Mouse (Mus musculus) T-helper 17 cell (primary cell): Measurements from ENCODE around the gene Ccdc89.

Source experiments
- in situ Hi-C, 2 experiments: fragments of 300-600 bp; cut with MboI, MseI; formaldehyde crosslinking; loops; 1 replicate in 1 of 2; 2 replicates in 1 of 2; pipeline ENCODE4 v1.15.1; 2025; ENCODE audit warnings: high pct_unique_total_duplicates in 2 of 2

Ccdc89 gene

DNA sequence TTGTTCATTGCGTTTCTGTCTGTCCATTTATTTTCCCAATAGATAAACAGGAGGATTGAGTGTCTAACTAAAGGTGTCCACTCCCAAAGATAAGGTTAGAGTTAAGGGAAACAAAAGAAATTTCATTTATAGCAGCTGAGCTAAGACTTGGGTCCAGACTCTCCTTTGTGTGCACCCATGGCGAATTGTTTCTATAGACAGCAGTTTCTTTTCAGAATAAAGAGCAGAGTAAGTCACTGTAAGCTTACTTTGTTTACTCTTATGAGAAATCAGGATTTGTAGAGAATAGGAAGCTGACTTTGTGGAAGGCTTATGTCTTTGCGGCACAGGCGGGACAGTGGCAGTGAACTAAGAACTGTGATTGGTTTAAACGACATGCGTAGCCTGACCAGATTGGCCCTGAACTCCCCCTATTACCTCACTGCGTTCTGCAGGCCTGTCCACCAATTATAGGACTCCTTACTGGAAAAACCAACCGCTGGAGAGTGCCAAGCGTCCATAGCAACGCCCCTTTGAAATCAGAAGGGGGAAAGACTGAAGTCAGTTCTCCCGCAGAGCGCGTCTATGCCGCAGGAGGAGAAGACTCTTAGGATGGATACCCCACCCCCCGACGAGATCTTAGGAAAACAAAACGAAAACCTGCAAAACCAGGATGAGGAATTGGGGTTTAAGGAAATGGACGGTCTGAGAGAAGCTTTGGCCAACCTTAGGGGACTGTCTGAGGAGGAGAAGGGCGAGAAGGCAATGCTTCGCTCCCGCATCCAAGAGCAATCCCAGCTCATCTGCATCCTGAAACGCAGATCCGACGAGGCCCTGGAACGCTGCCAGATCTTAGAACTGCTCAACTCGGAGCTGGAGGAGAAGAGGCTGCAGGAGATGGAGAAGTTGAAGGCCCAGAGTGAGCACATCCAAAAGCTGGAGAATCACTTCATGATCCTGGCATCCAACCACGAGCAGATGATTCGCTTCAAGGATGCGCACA is at the start of gene Ccdc89:
TSS of gene Ccdc89 (plus strand) at position 558 of the 982 bp plus-strand sequence.
- in situ Hi-C loops: no loop called here

DNA sequence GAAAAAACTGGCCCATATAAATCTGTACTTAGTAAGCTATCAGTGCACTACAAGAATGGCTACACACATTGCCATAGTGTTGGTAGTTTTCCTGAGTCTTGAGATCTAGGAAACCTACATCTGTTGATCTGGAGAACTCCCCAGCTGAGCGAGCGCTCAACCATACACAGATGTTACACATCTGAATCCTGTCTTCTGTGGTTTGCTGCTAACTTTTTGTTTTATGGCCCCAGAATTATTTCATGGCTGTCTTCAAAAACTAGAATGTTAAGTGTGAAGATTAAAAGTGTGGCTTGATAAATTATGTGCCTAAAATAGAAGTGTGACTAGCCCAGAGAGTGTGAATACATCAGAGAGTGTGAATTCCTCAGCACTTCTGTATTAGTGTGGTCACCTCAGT is 42.0 kb upstream of the Ccdc89 start:
- in situ Hi-C loops: loop anchor here in 1 of 2 experiments (10.0 kb wide), 1 partner anchor 650 kb away; no protein-coding TSS in a partner anchor

GRCm38 (mm10) chr7:90386885-90387459 is 39.4 kb upstream of the Ccdc89 start:
- in situ Hi-C loops: loop anchor here in 1 of 2 experiments (10.0 kb wide), 1 partner anchor 648 kb away; no protein-coding TSS in a partner anchor

DNA sequence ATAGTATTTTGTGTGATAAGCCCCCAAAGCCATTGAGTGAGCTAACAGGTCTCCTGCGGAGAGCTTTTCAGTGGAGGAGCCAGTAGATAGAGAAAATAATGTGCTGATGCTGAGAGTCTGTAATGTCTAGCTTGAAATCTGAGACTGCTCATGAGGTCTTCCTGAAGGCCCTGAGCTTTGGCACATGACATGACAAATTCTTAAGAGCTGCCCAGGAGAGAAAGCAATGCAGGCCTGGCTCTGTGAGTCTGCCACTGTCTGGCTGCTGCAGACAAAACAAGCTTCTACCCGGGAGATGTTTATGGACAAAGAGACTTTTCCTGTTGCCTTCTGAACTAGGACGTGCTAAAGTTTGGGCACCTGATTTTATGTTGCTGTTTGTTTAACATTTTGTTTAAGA is 36.6 kb upstream of the Ccdc89 start:
- in situ Hi-C loops: loop anchor here in 1 of 2 experiments (10.0 kb wide), 1 partner anchor 645 kb away; no protein-coding TSS in a partner anchor

- in situ Hi-C loops: no loop called here
These were observed 31.3 kb upstream of the Ccdc89 start for GRCm38 (mm10) chr7:90395073-90395472.

DNA sequence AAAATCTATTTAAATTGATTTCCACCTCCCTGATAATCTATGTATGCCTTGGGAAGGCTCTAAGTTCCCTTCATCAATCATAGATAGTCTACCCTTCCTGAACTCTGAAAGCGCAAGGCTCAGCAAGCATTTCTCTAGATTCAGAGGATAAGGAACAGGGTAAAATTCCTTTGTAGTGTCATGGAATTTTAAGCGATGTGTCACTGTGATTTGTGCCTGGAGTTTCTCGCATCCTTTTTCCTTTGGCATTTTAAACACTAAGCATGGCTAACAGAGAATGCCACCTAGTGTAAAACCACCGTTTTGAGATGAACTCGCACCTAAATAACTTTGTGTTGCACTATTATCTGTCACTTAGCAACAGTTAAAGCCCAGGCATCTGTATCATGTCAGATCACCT is 30.4 kb upstream of the Ccdc89 start:
- in situ Hi-C loops: no loop called here

- in situ Hi-C loops: loop anchor here in 1 of 2 experiments (5.0 kb wide), 1 partner anchor 128 kb away; no protein-coding TSS in a partner anchor
These were observed 16.4 kb upstream of the Ccdc89 start for GRCm38 (mm10) chr7:90409934-90410333.

DNA sequence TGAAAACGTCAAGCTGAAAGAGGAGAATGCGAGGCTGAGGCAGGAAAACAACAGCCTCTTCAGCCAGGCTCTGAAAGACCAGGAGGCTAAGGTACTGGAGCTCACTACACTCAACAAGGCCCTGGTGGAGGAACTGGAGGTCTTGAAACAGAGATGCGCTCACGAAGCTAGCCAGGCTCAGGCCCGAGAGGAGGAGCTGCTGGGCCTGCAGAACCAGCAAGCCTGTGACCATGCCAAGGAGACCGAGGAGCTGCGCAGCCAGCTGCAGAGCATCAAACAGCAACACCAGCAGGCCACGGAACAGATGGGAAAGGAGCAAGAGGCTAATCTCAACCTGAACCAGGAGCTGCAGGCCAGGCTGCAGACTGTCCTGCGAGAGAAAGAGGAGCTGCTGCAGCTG is 629 bp downstream of the Ccdc89 start:
- in situ Hi-C loops: no loop called here

- in situ Hi-C loops: loop anchor here in 1 of 2 experiments (10.0 kb wide), 1 partner anchor 487 kb away; the partner anchor contains the start of gene Hikeshi
These were observed 5.8 kb downstream of the Ccdc89 start for GRCm38 (mm10) chr7:90432221-90432620.

GRCm38 (mm10) chr7:90440044-90440443 is 13.7 kb downstream of the Ccdc89 start:
- in situ Hi-C loops: no loop called here

GRCm38 (mm10) chr7:90442070-90442469 is 15.7 kb downstream of the Ccdc89 start:
- in situ Hi-C loops: no loop called here

GRCm38 (mm10) chr7:90442518-90443080 is 16.2 kb downstream of the Ccdc89 start, which contains the start of gene Crebzf:
Crebzf (plus strand) TSS chr7:90442729.
- in situ Hi-C loops: no loop called here

DNA sequence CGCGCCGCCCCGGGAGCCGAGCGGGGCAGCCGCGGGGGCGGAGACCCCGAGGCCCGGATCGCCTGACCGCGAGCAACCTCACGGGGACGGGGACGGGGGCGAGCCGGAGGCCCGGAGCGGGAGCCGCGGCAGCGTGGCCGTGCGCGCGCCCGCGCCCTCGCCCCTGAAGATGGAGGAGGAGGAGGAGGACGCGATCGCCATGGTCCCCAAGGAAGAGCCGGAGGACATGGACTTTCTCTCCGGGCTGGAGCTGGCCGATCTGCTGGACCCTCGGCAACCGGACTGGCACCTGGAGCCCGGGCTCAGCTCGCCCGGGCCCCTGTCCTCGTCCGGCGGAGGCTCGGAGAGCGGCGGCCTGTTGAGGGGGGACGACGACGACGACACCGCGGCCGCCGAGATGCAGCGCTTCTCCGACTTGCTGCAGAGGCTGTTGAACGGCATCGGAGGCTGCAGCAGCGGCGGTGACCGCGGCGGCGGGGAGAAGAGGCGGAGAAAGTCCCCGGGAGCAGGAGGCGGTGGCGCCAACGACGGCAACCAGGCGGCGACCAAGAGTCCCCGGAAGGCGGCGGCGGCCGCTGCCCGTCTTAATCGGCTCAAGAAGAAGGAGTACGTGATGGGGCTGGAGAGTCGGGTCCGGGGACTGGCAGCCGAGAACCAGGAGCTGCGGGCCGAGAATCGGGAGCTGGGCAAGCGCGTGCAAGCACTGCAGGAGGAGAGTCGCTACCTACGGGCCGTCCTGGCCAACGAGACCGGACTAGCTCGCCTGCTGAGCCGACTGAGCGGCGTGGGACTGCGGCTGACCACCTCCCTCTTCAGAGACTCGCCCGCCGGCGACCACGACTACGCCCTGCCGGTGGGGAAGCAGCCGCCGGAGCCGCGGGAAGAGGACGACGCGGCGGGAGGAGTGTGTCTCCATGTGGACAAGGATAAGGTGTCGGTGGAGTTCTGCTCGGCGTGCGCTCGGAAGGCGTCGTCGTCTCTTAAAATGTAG is 17.0 kb downstream of the Ccdc89 start:
- in situ Hi-C loops: no loop called here

GRCm38 (mm10) chr7:90444206-90444605 is 17.8 kb downstream of the Ccdc89 start:
- in situ Hi-C loops: no loop called here

- in situ Hi-C loops: no loop called here
These were observed 29.9 kb downstream of the Ccdc89 start for GRCm38 (mm10) chr7:90456149-90456844.

DNA sequence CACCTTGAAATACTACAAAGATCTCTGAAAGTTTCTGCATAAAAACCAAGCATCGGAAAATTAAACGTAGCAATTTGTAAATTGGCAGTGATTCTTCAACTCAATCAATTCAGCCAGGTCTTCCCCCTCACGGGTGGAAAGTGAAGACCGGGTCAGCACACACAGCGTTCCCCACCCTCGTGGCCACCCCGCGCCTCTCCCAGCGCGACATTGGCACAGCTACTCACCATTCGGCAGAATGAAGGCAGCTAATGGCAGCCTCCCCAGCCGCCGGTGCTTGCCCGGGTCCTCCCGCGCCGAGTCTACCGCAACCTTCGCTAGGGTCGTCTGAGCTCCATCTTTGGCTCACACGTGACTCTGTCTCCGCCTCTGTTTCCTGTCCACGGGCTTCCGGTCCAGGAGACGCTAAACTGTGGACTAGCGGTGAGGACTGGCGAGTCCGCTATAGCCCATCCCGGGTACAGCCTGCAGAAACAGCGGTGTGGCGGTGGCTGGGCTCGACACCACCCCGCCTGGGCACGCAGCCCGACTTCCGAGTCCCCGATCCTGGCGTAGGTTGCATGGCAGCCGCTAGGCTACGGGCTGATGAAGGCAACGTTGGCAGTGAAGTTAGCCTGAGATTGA is 30.6 kb downstream of the Ccdc89 start, which contains the start of gene Tmem126a:
TSS of gene Tmem126a (minus strand) at position 385 of the 624 bp plus-strand sequence.
- in situ Hi-C loops: no loop called here

- in situ Hi-C loops: no loop called here
These were observed 31.1 kb downstream of the Ccdc89 start for GRCm38 (mm10) chr7:90457517-90457916.

DNA sequence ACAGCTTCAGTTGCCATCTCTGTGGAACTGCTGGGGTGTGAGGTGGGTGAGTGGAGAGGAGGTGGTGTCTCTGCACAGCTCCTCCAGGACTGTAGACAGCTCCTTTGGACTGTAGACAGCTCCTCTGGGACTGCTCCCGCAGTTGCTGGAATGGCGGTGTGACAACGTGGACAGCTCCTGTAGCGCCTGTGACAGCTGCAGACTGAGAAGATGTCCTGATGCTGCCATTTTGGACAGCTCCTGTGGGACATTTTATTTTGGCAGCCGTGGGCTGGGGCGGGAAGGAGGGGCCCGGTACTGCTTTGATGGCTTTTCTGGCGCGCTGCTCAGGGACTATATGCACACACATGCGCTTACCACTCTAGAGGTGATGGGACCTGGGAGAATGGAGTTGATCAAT is 34.0 kb downstream of the Ccdc89 start:
- in situ Hi-C loops: loop anchor here in 1 of 2 experiments (10.0 kb wide), 1 partner anchor 1926 kb away; no protein-coding TSS in a partner anchor

- in situ Hi-C loops: loop anchor here in 1 of 2 experiments (10.0 kb wide), 1 partner anchor 1926 kb away; no protein-coding TSS in a partner anchor
These were observed 34.6 kb downstream of the Ccdc89 start for GRCm38 (mm10) chr7:90460930-90461329.
